Comparison of ENCODE assay signal across 15 mouse cellular contexts in genomic region chr15:59152786-59153388, GRCm38 (mm10).
"Had no signal": no experiment of that assay in that cellular context is flagged by ENCODE, and none has a peak within 500 bp of the region (broad histone marks: within the 10 kb centered on the region; RNA-seq: fewer than 3 reads in every experiment).

No protein-coding gene starts in this region.

- H3K4me3 ChIP-seq: layer of hippocampus, adult 2 months; limb, embryonic 13.5 days; myocyte; neural tube, embryonic 15.5 days had no signal

- H3K27ac ChIP-seq: layer of hippocampus, adult 2 months; limb, embryonic 13.5 days; liver, embryonic 14.5 days; neural tube, embryonic 15.5 days; stomach, postnatal 0 days had no signal

- H3K36me3 ChIP-seq: limb, embryonic 13.5 days; neural tube, embryonic 15.5 days had no signal

- DNase-seq: kidney, postnatal 10 days; kidney, postnatal 4 days; lung, adult 18-20 months; lung, postnatal 36 days; midbrain, embryonic 14.5 days; right cerebral cortex, adult 18-20 months; right cerebral cortex, postnatal 25 days; thymus, postnatal 4 days had no signal

- H3K4me2 ChIP-seq: limb, embryonic 13.5 days; neural tube, embryonic 15.5 days had no signal

- H3K9me3 ChIP-seq: limb, embryonic 13.5 days; neural tube, embryonic 15.5 days had no signal

- ATAC-seq: lung, postnatal 0 days had no signal

- H3K27me3 ChIP-seq: limb, embryonic 13.5 days; neural tube, embryonic 15.5 days had no signal

- H3K9ac ChIP-seq: limb, embryonic 13.5 days; liver, embryonic 14.5 days; neural tube, embryonic 15.5 days had no signal
